Mouse (Mus musculus) kidney, embryonic 14.5 days (tissue): ENCODE results near the gene Pax8. TPM values are rescaled to one million over a fixed set of nuclear protein-coding genes. Genes with fewer than 3 reads are reported as not detected.

Experiments
- ATAC-seq: fragments of 200-750 bp; cut with Nextera tagmentation; 2 replicates; pipeline ENCODE4 v1.8.0; 2017; ENCODE audit warnings: moderate number of reproducible peaks, mild to moderate bottlenecking, moderate TSS enrichment, moderate library complexity; ENCODE audit not compliant: low FRiP score, low TSS enrichment
- H3K27ac ChIP-seq: fragments of 300-500 bp; sonication (generic); 2 replicates; pipeline ENCODE4 v1.5.1; 2014; ENCODE audit warnings: low read depth, mild to moderate bottlenecking, low read length, moderate library complexity, mixed read lengths
- H3K27me3 ChIP-seq: fragments of 300-500 bp; sonication (generic); 2 replicates; pipeline ENCODE4 v1.6.1; 2014; ENCODE audit warnings: mild to moderate bottlenecking, low read length; ENCODE audit not compliant: control insufficient read depth, insufficient read depth
- H3K36me3 ChIP-seq: fragments of 300-500 bp; sonication (generic); 2 replicates; pipeline ENCODE4 v1.6.1; 2014; ENCODE audit warnings: low read length, mixed read lengths; ENCODE audit not compliant: control insufficient read depth, insufficient read depth
- H3K4me1 ChIP-seq: fragments of 300-500 bp; sonication (generic); 2 replicates; pipeline ENCODE4 v1.6.1; 2014; ENCODE audit warnings: low read length, mixed read lengths; ENCODE audit not compliant: control insufficient read depth, insufficient read depth
- H3K4me2 ChIP-seq: fragments of 300-500 bp; sonication (generic); replicated peaks from 2 replicates; pipeline ENCODE4 v1.6.1; 2014; ENCODE audit warnings: low read depth, mild to moderate bottlenecking, low read length
- H3K4me3 ChIP-seq: fragments of 300-500 bp; sonication (generic); 2 replicates; pipeline ENCODE4 v1.5.1; 2014; ENCODE audit warnings: mild to moderate bottlenecking, low read length
- H3K9ac ChIP-seq: fragments of 300-500 bp; sonication (generic); 2 replicates; pipeline ENCODE4 v1.6.1; 2014; ENCODE audit warnings: low read depth, mild to moderate bottlenecking, low read length, moderate library complexity
- H3K9me3 ChIP-seq: fragments of 300-500 bp; sonication (generic); 2 replicates; pipeline ENCODE4 v1.6.1; 2016; ENCODE audit warnings: low read length; ENCODE audit not compliant: control insufficient read depth
- WGBS: fragments of 180-500 bp; shearing (Covaris S2); extraction: QIAGEN DNeasy Blood & Tissue Kit; methylation state at CpG from one replicate; pipeline ENCODE4 v1.1.7; 2014; 5-methylcytosine and 5-hydroxymethylcytosine counted together
- polyA plus RNA-seq: library from polyadenylated mRNA; unstranded; fragments of >200 nt; fragmentation: Nextera tagmentation; extraction: Ambion mirVana; gene quantifications from 2 replicates; pipeline ENCODE4 v1.2.1, GENCODE M21; 2014

Pax8 gene
- polyA plus RNA-seq, 1 experiment from 2014 or later = 140 TPM

DNA sequence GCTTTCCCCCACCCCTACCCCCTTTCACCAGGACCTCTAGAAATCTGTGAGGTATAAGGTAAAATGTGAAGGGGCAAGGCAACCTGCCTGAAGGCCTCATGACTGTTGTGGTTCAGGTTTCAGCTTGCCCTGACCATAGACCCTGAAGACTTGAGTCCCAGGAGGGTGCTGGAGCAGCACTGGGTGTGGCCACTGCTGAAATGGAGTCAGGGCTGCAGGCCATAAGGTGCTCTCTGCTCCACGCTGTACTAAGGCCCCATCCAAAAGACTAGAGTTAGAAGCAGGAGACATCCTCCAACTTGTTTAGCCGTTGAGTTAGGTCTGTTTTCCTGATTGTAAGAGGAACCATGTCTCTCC is 88.5 kb downstream of the Pax8 start:
- Histone ChIP-seq H3K9me3 (no peaks in the 10 kb centered on the region), H3K4me1 (no peaks in the 10 kb centered on the region), H3K4me3 (no peak overlapping the region), H3K9ac (no peak overlapping the region), H3K4me2 (no peak overlapping the region), H3K36me3 (no peaks in the 10 kb centered on the region), H3K27ac (no peak overlapping the region), H3K27me3 (no peaks in the 10 kb centered on the region)
- no peak for ATAC-seq
- WGBS = 89% methylated on average over 2 of the region's 2 CpGs

DNA sequence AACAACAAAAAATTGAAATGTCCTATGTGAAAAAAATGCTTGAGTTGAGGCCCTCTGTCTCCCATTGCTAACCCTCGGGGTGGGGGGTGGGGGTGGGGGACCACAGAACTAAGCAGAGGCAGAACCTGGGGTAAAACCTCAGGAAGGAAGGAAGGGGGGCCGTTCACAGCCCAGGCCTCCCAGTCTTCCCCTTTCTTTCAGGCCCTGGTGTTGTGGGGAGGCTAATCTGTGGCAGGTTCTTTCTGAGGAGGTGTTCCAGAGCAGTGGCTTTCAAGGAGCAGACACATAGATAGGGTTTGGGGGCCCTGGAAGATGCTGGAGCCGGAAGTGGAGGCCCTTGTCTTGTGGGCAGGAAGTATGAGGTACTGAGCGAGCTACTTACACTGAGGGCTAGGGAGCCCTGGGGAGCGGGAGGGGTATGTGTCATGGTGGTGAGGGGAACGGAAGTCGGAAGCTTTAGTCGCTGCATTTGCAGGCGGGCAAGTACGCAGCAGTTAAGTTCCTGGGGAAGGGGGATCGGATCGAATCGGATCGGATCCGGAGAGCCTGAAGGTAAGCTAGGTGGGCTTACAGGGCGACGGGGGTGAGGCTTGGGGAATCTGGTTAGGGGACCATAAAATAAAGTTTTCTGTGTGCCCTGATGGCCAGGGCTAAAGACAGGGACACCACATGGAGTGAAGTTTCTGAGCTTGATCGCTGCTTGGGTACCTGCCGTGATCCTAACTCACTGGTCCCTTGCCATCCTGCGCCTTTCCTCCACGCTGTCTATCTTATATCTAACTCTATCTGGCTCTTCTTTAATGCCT is 89.0 kb downstream of the Pax8 start:
- H3K9ac ChIP-seq = no peak overlapping the region
- no peak overlapping the region for H3K4me2 ChIP-seq
- ATAC-seq = no peak
- WGBS = 88% methylated on average over 21 of the region's 21 CpGs
- H3K4me1 ChIP-seq = no peaks in the 10 kb centered on the region
- no peaks in the 10 kb centered on the region for H3K9me3 ChIP-seq
- no peak overlapping the region for H3K4me3 ChIP-seq
- H3K36me3 ChIP-seq = no peaks in the 10 kb centered on the region
- no peaks in the 10 kb centered on the region for H3K27me3 ChIP-seq
- no peak overlapping the region for H3K27ac ChIP-seq

DNA sequence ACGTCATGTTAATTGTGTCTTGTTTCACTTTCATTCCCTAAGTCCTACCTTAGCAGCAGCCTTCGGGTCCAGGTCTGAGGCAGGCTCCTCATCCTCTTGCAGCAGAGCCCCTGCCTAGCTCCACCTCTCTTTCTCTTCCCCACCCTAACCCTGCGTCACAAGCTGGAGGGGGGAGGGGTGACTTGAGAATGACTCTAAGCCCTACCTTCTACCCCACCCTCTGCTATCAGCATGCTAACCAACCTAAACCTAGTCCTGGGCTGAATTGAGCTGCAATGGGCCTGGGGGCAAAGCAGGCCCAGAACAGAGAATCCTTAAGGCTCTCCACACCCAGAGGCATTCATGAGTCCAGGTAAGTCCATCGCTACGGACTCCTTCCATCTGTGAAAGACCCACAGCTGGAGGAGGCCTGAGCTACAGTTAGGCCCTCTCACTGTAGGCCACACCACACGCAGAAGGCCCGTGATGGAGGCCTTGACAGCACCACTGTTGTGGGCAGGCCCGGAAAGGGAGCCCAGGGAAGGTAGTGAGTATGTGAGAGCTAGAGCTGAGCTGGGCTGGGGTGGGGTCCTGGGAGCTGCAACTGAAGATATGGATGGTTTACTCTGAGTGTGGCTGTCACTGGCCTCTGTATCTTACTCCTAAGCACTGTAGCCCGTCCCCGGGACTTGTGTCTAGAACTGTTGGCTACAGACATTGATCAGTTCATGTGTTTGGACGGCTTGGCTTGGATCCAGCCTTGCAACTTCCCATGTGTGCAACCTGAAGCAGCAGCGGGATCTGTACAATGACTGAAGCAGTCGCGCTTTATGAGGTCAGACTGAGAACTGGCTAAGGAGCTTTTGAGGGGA is 90.1 kb downstream of the Pax8 start:
- H3K9me3 ChIP-seq = no peaks in the 10 kb centered on the region
- 82% methylated on average over 14 of the region's 14 CpGs for WGBS
- H3K4me3 ChIP-seq = no peak overlapping the region
- no peaks in the 10 kb centered on the region for H3K4me1 ChIP-seq
- H3K36me3 ChIP-seq = no peaks in the 10 kb centered on the region
- H3K9ac ChIP-seq = no peak overlapping the region
- no peaks in the 10 kb centered on the region for H3K27me3 ChIP-seq
- peak; percentile 66; the same call in 1 of the 2 replicates for ATAC-seq
- H3K27ac ChIP-seq = no peak overlapping the region
- H3K4me2 ChIP-seq = no peak overlapping the region

GRCm38 (mm10) chr2:24384393-24384792 is 91.0 kb downstream of the Pax8 start:
- Histone ChIP-seq H3K27ac (no peak overlapping the region), H3K9me3 (no peaks in the 10 kb centered on the region), H3K4me1 (no peaks in the 10 kb centered on the region), H3K4me3 (no peak overlapping the region), H3K27me3 (no peaks in the 10 kb centered on the region), H3K9ac (no peak overlapping the region), H3K36me3 (no peaks in the 10 kb centered on the region), H3K4me2 (no peak overlapping the region)
- ATAC-seq = no peak

- H3K9ac ChIP-seq = no peak overlapping the region
- H3K27ac ChIP-seq = no peak overlapping the region
- no peak overlapping the region for H3K4me2 ChIP-seq
- no peaks in the 10 kb centered on the region for H3K9me3 ChIP-seq
- no peak for ATAC-seq
- no peaks in the 10 kb centered on the region for H3K36me3 ChIP-seq
- H3K4me1 ChIP-seq = no peaks in the 10 kb centered on the region
- no peak overlapping the region for H3K4me3 ChIP-seq
- H3K27me3 ChIP-seq = no peaks in the 10 kb centered on the region
- WGBS = 86% methylated on average over 3 of the region's 3 CpGs
These were observed 91.8 kb downstream of the Pax8 start for GRCm38 (mm10) chr2:24383636-24384035.

DNA sequence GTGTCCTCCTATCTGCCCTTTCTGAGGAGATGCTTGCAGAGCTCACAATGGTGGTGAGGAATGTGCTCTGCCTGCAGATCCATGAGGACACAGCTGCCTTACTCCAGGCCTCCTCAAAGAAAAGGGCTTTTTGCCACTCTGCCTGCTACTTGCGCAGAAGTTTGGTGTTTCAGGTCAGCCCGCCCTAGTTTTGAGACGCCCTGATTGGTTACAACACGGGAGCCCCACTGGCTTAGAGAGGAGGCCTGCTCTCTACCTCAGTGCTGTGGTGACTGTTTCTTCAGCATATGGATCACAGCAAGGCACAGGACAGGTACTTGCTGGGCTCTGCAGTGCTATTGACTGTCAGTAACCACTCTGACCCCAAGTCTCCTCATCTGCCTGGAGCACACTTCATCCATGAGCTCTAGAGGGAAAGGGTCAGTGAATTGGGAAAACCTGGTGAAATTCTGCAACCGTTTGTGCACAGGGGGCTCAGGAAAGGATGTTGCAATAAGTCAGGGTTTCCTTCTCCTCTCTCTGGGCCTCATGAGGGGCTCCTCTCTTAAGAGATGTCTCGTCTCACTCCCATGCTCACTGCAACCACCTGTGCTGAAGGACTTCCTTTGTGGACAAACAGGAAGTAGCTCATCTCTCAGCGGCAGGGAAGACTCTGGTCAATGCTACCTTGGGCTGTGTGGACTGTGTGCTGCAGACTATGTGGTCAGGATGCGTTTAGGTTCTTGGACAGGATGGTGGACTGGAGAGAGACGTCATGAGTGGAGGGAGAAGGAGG is 92.8 kb downstream of the Pax8 start:
- H3K4me2 ChIP-seq = no peak overlapping the region
- WGBS = 77% methylated on average over 9 of the region's 9 CpGs
- H3K27ac ChIP-seq = no peak overlapping the region
- H3K36me3 ChIP-seq = no peaks in the 10 kb centered on the region
- no peak overlapping the region for H3K4me3 ChIP-seq
- no peak for ATAC-seq
- H3K9ac ChIP-seq = no peak overlapping the region
- H3K4me1 ChIP-seq = no peaks in the 10 kb centered on the region
- no peaks in the 10 kb centered on the region for H3K9me3 ChIP-seq
- H3K27me3 ChIP-seq = no peaks in the 10 kb centered on the region

GRCm38 (mm10) chr2:24378747-24379450 is 96.5 kb downstream of the Pax8 start:
- H3K4me3 ChIP-seq = no peak overlapping the region
- WGBS = 74% methylated on average over 5 of the region's 5 CpGs
- no peaks in the 10 kb centered on the region for H3K4me1 ChIP-seq
- ATAC-seq = no peak
- no peak overlapping the region for H3K27ac ChIP-seq
- H3K36me3 ChIP-seq = no peaks in the 10 kb centered on the region
- no peaks in the 10 kb centered on the region for H3K27me3 ChIP-seq
- no peak overlapping the region for H3K9ac ChIP-seq
- H3K4me2 ChIP-seq = no peak overlapping the region
- no peaks in the 10 kb centered on the region for H3K9me3 ChIP-seq
